Mouse (Mus musculus): Measurements from ENCODE around the gene Mcrip2. TPM values are rescaled to one million over a fixed set of nuclear protein-coding genes. Genes with fewer than 3 reads are reported as not detected.

The Mcrip2 gene
- polyA plus RNA-seq, 1 experiment from 2014 or later = 15.7 TPM

GRCm38 (mm10) chr17:25895415-25895814 lies 26.9 kb upstream of the Mcrip2 start:
- Histone ChIP-seq H3K27ac (replicated peaks) (no peak overlapping the region), H3K4me2 (replicated peaks) (no peak overlapping the region), H3K9ac (no peak overlapping the region), H3K36me3 (peaks cover 3% of the 10 kb centered on the region), H3K27me3 (no peaks in the 10 kb centered on the region), H3K4me1 (0 out of 2 replicates have a peak, but pooled peaks cover 12% of the 10 kb centered on the region), H3K4me3 (replicated peaks) (no peak overlapping the region), H3K9me3 (replicated peaks) (no peaks in the 10 kb centered on the region)
- WGBS = 25% methylated on average over 2 of the region's 2 CpGs
- ATAC-seq (ENCODE audit: insufficient number of reproducible peaks, low FRiP score, low TSS enrichment, low read depth) = no peak

- peaks cover 16% of the 10 kb centered on the region for H3K36me3 ChIP-seq
- no peak overlapping the region for H3K4me3 ChIP-seq (replicated peaks)
- WGBS = 26% methylated on average over 2 of the region's 2 CpGs
- no peak overlapping the region for H3K9ac ChIP-seq
- ATAC-seq (ENCODE audit: insufficient number of reproducible peaks, low FRiP score, low TSS enrichment, low read depth) = peak; percentile 76
- no peak overlapping the region for H3K4me2 ChIP-seq (replicated peaks)
- 0 out of 2 replicates have a peak, but pooled peaks cover 12% of the 10 kb centered on the region for H3K4me1 ChIP-seq
- no peaks in the 10 kb centered on the region for H3K9me3 ChIP-seq (replicated peaks)
- no peaks in the 10 kb centered on the region for H3K27me3 ChIP-seq
- no peak overlapping the region for H3K27ac ChIP-seq (replicated peaks)
Observed at GRCm38 (mm10) chr17:25893975-25894617, 25.5 kb upstream of the Mcrip2 start.

- Histone ChIP-seq H3K4me3 (replicated peaks) (no peak overlapping the region), H3K9ac (no peak overlapping the region), H3K4me2 (replicated peaks) (no peak overlapping the region), H3K36me3 (peaks cover 52% of the 10 kb centered on the region), H3K27ac (replicated peaks) (no peak overlapping the region), H3K27me3 (no peaks in the 10 kb centered on the region), H3K4me1 (no peaks in the 10 kb centered on the region), H3K9me3 (replicated peaks) (no peaks in the 10 kb centered on the region)
- WGBS = 92% methylated on average over 3 of the region's 3 CpGs
- ATAC-seq (ENCODE audit: insufficient number of reproducible peaks, low FRiP score, low TSS enrichment, low read depth) = no peak
Observed at GRCm38 (mm10) chr17:25888837-25889236, 20.3 kb upstream of the Mcrip2 start.

- peaks cover 66% of the 10 kb centered on the region for H3K36me3 ChIP-seq
- H3K27me3 ChIP-seq = no peaks in the 10 kb centered on the region
- H3K4me2 ChIP-seq (replicated peaks) = no peak overlapping the region
- no peaks in the 10 kb centered on the region for H3K9me3 ChIP-seq (replicated peaks)
- H3K4me3 ChIP-seq (replicated peaks) = no peak overlapping the region
- no peaks in the 10 kb centered on the region for H3K4me1 ChIP-seq
- ATAC-seq (ENCODE audit: insufficient number of reproducible peaks, low FRiP score, low TSS enrichment, low read depth) = no peak
- WGBS = 82% methylated on average over 10 of the region's 10 CpGs
- no peak overlapping the region for H3K27ac ChIP-seq (replicated peaks)
- H3K9ac ChIP-seq = no peak overlapping the region
Observed at GRCm38 (mm10) chr17:25887467-25887866, 18.9 kb upstream of the Mcrip2 start.

GRCm38 (mm10) chr17:25886806-25887205 lies 18.2 kb upstream of the Mcrip2 start:
- Histone ChIP-seq H3K9ac (no peak overlapping the region), H3K9me3 (replicated peaks) (no peaks in the 10 kb centered on the region), H3K27me3 (no peaks in the 10 kb centered on the region), H3K27ac (replicated peaks) (no peak overlapping the region), H3K4me2 (replicated peaks) (no peak overlapping the region), H3K36me3 (peaks cover 72% of the 10 kb centered on the region), H3K4me3 (replicated peaks) (no peak overlapping the region), H3K4me1 (no peaks in the 10 kb centered on the region)
- ATAC-seq (ENCODE audit: insufficient number of reproducible peaks, low FRiP score, low TSS enrichment, low read depth) = no peak

- no peaks in the 10 kb centered on the region for H3K9me3 ChIP-seq (replicated peaks)
- 29% methylated on average over 4 of the region's 4 CpGs for WGBS
- H3K27ac ChIP-seq (replicated peaks) = no peak overlapping the region
- peaks cover 8% of the 10 kb centered on the region; the same call in 1 of the 2 replicates for H3K4me1 ChIP-seq
- no peak overlapping the region for H3K4me2 ChIP-seq (replicated peaks)
- H3K27me3 ChIP-seq = no peaks in the 10 kb centered on the region
- H3K9ac ChIP-seq = no peak overlapping the region
- ATAC-seq (ENCODE audit: insufficient number of reproducible peaks, low FRiP score, low TSS enrichment, low read depth) = no peak
- H3K36me3 ChIP-seq = peaks cover 71% of the 10 kb centered on the region
- H3K4me3 ChIP-seq (replicated peaks) = no peak overlapping the region
Observed at GRCm38 (mm10) chr17:25885636-25886035, 17.1 kb upstream of the Mcrip2 start.

GRCm38 (mm10) chr17:25883824-25884223 lies 15.3 kb upstream of the Mcrip2 start:
- H3K27me3 ChIP-seq = no peaks in the 10 kb centered on the region
- H3K36me3 ChIP-seq = peaks cover 59% of the 10 kb centered on the region
- H3K27ac ChIP-seq (replicated peaks) = no peak overlapping the region
- H3K9me3 ChIP-seq (replicated peaks) = no peaks in the 10 kb centered on the region
- no peak overlapping the region for H3K4me2 ChIP-seq (replicated peaks)
- H3K4me1 ChIP-seq = peaks cover 13% of the 10 kb centered on the region
- 88% methylated on average over 3 of the region's 3 CpGs for WGBS
- H3K9ac ChIP-seq = no peak overlapping the region
- no peak for ATAC-seq (ENCODE audit: insufficient number of reproducible peaks, low FRiP score, low TSS enrichment, low read depth)
- H3K4me3 ChIP-seq (replicated peaks) = no peak overlapping the region

GRCm38 (mm10) chr17:25883268-25883667 lies 14.7 kb upstream of the Mcrip2 start:
- Histone ChIP-seq H3K4me2 (replicated peaks) (no peak overlapping the region), H3K27me3 (no peaks in the 10 kb centered on the region), H3K9me3 (replicated peaks) (no peaks in the 10 kb centered on the region), H3K9ac (no peak overlapping the region), H3K4me1 (peaks cover 13% of the 10 kb centered on the region), H3K27ac (replicated peaks) (no peak overlapping the region), H3K4me3 (replicated peaks) (no peak overlapping the region), H3K36me3 (peaks cover 59% of the 10 kb centered on the region)
- 79% methylated on average over 8 of the region's 8 CpGs for WGBS
- no peak for ATAC-seq (ENCODE audit: insufficient number of reproducible peaks, low FRiP score, low TSS enrichment, low read depth)

GRCm38 (mm10) chr17:25882306-25882705 lies 13.7 kb upstream of the Mcrip2 start:
- Histone ChIP-seq H3K4me3 (replicated peaks) (no peak overlapping the region), H3K9me3 (replicated peaks) (no peaks in the 10 kb centered on the region), H3K4me2 (replicated peaks) (no peak overlapping the region), H3K27ac (replicated peaks) (no peak overlapping the region), H3K27me3 (no peaks in the 10 kb centered on the region), H3K9ac (0 out of 2 replicates have a peak overlapping the region, but pooled peaks have one; percentile 6), H3K4me1 (peaks cover 13% of the 10 kb centered on the region), H3K36me3 (peaks cover 59% of the 10 kb centered on the region)
- WGBS = 30% methylated on average over 5 of the region's 5 CpGs
- ATAC-seq (ENCODE audit: insufficient number of reproducible peaks, low FRiP score, low TSS enrichment, low read depth) = no peak

- WGBS = 30% methylated on average over 4 of the region's 4 CpGs
- Histone ChIP-seq H3K9me3 (replicated peaks) (no peaks in the 10 kb centered on the region), H3K27ac (replicated peaks) (no peak overlapping the region), H3K4me3 (replicated peaks) (no peak overlapping the region), H3K27me3 (no peaks in the 10 kb centered on the region), H3K4me1 (peaks cover 17% of the 10 kb centered on the region), H3K36me3 (peaks cover 58% of the 10 kb centered on the region), H3K4me2 (replicated peaks) (no peak overlapping the region), H3K9ac (no peak overlapping the region)
- no peak for ATAC-seq (ENCODE audit: insufficient number of reproducible peaks, low FRiP score, low TSS enrichment, low read depth)
Observed at GRCm38 (mm10) chr17:25881691-25882090, 13.1 kb upstream of the Mcrip2 start.

GRCm38 (mm10) chr17:25880913-25881641 lies 12.5 kb upstream of the Mcrip2 start:
- no peaks in the 10 kb centered on the region for H3K27me3 ChIP-seq
- peaks cover 56% of the 10 kb centered on the region for H3K36me3 ChIP-seq
- no peak for ATAC-seq (ENCODE audit: insufficient number of reproducible peaks, low FRiP score, low TSS enrichment, low read depth)
- 17% methylated on average over 5 of the region's 5 CpGs for WGBS
- H3K9ac ChIP-seq = no peak overlapping the region
- H3K9me3 ChIP-seq (replicated peaks) = no peaks in the 10 kb centered on the region
- H3K4me3 ChIP-seq (replicated peaks) = no peak overlapping the region
- H3K4me2 ChIP-seq (replicated peaks) = no peak overlapping the region
- peaks cover 23% of the 10 kb centered on the region for H3K4me1 ChIP-seq
- no peak overlapping the region for H3K27ac ChIP-seq (replicated peaks)

All from embryonic facial prominence, embryonic 15.5 days (tissue).